Mouse (Mus musculus) layer of hippocampus, postnatal 10 days (tissue): Measurements from ENCODE around the gene Kcnq1. TPM values are rescaled to one million over a fixed set of nuclear protein-coding genes. Genes with fewer than 3 reads are reported as not detected.

Experiments used
- DNase-seq, 2 experiments: peaks; one replicate each; pipeline ENCODE4 v3.0.0; 2021; ENCODE audit warnings: low spot score in 2 of 2
- total RNA-seq, 2 experiments: library from RNA; stranded (reverse); gene quantifications; 2 replicates each; pipeline ENCODE4 v1.2.3; 2021

Kcnq1 gene
- total RNA-seq, 2 experiments from 2014 or later = 1.0 to 2.3 TPM

DNA sequence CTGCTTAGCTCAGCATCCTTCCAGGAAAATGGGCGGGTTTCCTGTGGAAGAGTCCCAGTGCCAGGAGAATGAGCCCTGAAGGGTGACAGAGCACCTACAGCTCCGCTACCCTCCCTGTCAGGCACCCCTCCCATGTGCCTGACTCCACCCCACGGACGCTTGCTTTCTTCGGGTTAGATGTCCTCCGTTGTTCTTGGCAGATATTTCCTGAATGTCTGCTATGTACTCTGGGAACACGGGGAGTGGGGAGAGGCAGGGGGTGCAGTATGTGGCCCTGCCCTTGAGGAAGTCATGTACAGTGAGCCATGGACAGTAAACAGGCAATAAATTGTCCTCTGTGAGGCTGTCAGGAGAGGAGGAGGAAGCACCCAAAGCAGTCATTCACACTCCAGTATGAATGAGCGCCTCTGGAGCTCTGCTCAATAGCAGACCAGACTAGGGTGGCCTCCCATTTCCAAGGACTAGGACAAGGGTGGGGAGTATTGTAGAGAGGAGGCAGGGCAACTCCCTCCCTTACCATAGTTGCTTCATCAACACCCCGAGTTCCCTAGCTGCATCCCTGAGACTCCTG, 301.9 kb downstream of the Kcnq1 start:
- no peak for DNase-seq

GRCm38 (mm10) chr7:143408615-143409021, 302.5 kb downstream of the Kcnq1 start:
- DNase-seq = no peak

DNA sequence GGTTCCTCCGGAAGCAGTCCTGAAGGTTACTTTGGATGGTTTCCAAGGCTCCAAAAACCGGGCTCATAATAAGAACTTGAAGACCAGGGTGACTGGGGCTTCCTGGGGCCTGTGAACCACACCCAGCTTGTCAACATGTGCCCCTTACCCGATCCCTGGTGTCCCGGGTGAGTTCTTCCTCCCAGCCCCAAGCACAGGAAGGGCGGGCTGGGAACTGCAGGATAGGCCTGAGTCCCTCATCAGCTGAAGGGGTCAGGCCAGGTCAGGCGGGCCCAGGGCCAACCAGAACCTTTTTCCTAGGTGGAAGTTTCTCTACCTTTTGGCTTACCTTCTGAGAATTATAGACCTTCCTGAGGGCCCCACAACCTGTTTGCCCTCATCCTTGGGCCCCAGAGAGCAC, 306.4 kb downstream of the Kcnq1 start:
- DNase-seq = no peak

DNA sequence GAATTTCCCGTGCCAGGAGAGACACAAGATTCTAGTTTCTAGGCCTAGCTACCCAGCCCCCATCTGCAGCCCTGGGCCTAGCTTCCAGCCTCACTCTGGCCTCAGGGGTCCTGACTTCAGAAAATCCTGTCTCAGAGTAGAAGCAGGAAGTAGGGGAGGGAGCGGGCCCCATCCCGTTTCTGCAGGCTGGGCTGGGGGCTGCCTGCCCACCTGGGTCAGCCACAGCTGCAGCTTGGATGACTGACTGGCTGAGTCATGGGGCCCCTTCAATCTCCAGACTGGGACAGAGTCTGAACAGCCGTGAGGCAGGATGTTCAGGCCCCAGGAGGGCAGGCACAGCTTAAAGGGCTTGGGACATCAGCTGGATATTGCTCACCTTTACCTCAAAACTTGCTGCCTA, 308.9 kb downstream of the Kcnq1 start:
- DNase-seq = no peak

DNA sequence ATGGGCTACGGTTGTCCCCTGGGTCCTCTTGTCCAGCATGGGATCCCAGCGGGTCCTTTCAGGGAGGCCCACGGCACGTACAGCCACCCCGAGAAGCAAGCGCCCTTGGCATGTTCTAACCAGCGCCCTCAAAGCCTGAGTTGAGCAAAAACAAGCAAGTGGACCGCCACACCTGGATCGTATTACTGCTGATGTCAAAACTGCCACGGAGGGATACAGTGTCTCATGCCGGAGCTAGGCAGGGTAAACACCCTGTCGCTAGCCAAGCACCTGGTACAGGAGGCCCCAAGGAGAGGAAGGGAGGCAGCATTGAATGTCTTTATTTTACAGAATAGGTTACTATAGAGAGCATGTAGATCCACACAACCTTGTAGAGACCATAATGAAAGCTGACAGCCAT, 310.2 kb downstream of the Kcnq1 start:
- no peak for DNase-seq

DNA sequence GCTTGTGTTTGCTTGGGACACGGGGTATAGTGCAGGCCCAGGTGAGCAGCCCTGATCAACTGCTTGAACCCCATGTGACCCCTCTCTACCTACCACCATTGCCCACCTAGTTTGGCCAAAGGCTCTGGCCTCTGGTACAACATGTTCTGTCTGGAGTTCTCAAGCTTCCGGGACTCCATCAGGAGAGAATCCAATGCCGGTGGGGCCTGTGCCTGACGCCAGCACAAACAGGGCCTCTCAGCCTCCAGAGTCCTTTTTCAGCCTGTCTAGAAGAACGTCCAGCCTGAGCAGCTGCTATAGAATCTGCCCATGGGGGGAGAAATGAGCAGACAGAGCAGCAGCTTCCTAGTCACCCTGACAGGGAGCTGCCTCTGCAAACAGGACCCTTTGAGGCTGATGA, 311.7 kb downstream of the Kcnq1 start:
- DNase-seq = no peak

DNA sequence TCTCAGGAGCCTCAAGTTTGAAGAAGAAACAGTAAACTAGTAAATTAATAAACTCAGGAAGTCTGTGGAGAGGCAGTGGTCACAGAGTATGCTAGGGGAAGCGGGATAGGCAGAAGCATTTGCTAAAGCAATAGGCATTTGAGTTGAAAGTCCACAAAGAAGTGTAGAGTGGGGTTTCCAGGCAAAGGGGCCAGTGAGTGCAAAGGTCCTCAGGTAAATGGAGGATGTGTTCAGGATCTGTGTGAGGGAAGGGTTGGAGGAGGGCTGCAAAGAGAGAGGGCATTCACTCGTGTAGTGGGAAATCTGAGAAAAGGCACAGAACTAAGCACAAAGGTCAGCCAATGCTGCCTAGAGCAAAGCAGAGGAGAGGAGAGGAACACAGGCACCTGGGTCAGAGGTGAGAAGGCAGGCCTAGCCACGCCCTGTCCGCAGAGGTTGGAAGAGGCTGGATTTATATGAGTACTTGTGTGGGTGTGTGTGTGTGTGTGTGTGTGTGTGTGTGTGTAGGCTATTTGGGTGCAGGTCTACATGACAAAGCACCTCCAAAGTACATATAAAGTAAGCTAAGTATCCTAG, 313.5 kb downstream of the Kcnq1 start:
- DNase-seq = no peak

DNA sequence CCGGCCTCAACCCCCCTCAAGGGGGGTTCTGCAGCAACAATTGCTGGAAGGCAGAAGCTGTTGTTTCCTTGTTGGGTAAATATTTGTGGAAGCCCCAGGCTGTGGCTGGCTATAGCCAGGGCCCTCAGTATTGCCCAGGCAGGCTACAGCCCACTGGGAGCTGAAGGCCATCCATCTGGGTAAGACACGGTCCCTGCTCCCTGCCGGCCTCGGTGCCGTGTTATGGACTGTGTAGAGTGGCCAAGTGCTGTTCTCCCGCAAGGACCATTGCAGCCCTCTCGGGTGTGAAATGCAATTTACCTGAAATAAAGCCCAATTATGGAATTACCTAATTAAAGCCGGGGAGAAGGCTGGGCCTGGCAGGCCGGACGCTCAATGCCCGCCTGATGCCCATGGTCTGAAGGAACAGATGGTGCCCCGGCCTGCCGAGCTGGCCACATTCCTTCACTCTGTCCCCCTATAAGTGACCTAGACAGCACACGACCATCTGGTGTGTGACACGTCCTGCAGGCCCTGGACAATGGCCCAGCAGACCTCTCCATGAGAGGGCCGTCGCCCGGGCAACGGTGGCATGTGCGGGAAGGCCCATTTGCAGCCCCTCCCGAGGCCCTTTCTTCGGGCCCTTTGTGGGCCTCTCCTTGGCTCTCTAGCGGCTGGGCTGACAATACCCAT, 322.1 kb downstream of the Kcnq1 start:
- no peak for DNase-seq

- no peak for DNase-seq
These were observed 322.8 kb downstream of the Kcnq1 start for GRCm38 (mm10) chr7:143428814-143429499.

GRCm38 (mm10) chr7:143432631-143433030, 326.5 kb downstream of the Kcnq1 start:
- no peak for DNase-seq

- DNase-seq = peak; percentile 32 to 57
These were observed 327.2 kb downstream of the Kcnq1 start for GRCm38 (mm10) chr7:143433331-143433730.

DNA sequence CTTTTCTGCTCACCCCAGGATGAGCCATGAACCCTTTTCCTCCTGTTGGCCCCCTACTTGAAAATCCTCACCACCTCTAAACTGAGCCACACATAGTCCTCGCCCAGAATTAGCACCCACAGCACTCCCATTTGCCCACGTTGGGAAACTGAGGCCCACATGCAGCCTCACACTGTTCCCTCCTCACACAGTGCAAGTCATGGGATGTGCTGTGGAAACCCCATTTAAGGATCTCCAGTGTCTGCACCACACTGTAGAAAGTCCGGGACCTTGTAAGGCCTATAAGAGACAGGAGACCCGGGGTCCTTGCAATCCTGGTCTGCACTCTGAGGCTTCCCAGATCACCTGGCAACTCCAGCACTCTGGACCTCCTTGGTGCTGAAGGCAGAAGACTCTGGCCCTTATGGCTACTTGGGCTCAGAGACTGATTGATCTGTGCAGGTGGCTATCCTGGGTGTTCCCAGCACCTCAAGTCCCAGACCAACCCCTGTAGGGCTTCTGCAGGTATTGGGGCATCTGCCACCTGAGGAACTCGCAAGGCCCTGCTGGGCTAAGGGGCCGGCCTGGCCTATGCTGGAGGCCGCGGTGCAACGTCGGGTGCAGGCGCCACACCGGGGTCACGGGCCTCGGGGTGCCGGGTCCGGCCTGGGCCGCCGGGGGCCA, 331.2 kb downstream of the Kcnq1 start:
- DNase-seq = peak in 1 of 2 experiments; percentile 23

DNA sequence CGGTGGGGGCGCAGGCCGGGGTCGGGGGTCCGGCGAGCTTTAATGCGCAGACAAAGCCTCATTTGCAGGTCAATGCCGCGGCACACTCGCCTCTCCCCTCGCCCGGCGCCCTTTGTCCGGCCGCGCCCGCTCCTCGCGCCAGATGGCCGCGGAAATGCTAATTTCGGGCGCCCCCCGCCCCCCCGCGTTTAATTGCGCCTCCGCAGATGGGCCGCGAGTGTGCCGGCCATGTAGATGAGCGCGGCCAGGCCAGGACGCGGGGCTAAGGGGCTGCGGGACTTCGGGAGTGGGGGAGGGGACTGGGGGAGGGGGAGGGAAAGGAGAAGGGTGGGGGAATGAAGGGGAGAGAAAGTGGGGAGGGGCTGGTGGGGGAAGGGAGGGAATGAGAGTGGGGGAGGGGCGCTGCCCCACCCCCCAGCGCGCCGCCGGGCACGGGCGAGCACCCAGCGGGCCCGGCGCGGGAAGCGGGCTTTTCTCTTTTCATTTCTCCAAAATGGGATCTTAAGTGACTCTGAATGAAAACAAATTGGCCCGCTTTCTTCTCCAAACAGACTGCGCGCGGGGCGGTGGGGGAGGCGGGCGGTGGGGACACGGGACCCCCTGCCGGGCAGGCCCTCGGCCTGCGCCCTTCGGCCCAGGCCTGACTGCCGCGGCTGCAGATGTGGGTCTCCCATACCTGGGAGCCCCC, 331.9 kb downstream of the Kcnq1 start:
- no peak for DNase-seq

- DNase-seq = no peak
These were observed 332.8 kb downstream of the Kcnq1 start for GRCm38 (mm10) chr7:143438965-143439364.

GRCm38 (mm10) chr7:143444580-143444954, 338.4 kb downstream of the Kcnq1 start:
- no peak for DNase-seq

GRCm38 (mm10) chr7:143444955-143445648, 338.9 kb downstream of the Kcnq1 start:
- DNase-seq = no peak

GRCm38 (mm10) chr7:143445651-143446460, 339.7 kb downstream of the Kcnq1 start:
- no peak for DNase-seq

GRCm38 (mm10) chr7:143447130-143447529, 341.0 kb downstream of the Kcnq1 start:
- peak; percentile 32 to 35 for DNase-seq

DNA sequence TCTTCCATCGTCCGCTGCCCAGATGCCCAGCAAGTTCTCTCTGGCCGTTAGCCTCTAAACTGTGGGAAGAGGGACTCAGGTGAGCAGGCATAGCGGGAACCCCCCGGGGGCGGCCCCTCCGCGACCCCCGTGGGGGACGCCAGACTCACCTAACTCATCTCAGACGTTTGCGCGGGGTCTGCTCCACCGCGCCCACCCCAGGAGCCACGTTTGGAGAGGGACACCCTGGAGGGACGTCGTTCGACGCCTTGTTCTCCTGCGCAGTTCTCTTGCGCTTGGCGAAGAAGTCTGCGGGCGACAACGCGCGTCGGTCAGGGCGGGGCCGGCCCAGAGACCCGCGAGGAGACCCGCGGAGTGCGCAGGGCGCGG, 352.8 kb downstream of the Kcnq1 start:
- no peak for DNase-seq
